Mouse (Mus musculus) ES-E14 (cell line): ENCODE measurements at regions not wholly inside any gene's neighbourhood (a gene's known extent, or its start where the extent isn't known, plus 50 kb on each side); places are given as distances from the start of the nearest gene placed in this dataset.
"Not testable (repeated sequence)": the region's sequence is repeated elsewhere in the genome, so short reads cannot be mapped to it uniquely, and the experiment has no call there.

Experiments used
- DNase-seq: peaks from one replicate; pipeline ENCODE4 v3.0.0-alpha.2; 2013; ENCODE audit warnings: low read depth, low spot score
- H3K27ac ChIP-seq: 2 replicates; pipeline ENCODE4 v1.5.1; 2012; ENCODE audit warnings: low read depth, mild to moderate bottlenecking, low read length, moderate library complexity, mixed read lengths; ENCODE audit not compliant: poor library complexity, insufficient read depth, severe bottlenecking
- H3K36me3 ChIP-seq: 2 replicates; pipeline ENCODE4 v1.6.1; 2012; ENCODE audit warnings: mild to moderate bottlenecking, low read length, moderate library complexity, mixed read lengths; ENCODE audit not compliant: control insufficient read depth, poor library complexity, insufficient read depth, severe bottlenecking
- H3K4me1 ChIP-seq, 2 experiments: fragments of 150-350 bp in 1 of 2; sonication (generic) in 1 of 2; 2 replicates each; pipeline ENCODE4 v1.6.1; 2012; ENCODE audit warnings: low read length in 2 of 2, mild to moderate bottlenecking in 1 of 2, mixed read lengths in 1 of 2; ENCODE audit not compliant: control insufficient read depth in 2 of 2, insufficient read depth in 2 of 2, poor library complexity in 1 of 2
- H3K4me3 ChIP-seq, 2 experiments: fragments of 150-350 bp in 1 of 2; sonication (generic) in 1 of 2; 2 replicates each; pipeline ENCODE4 v1.5.1; 2012; ENCODE audit warnings: low read length in 2 of 2, low read depth in 1 of 2, mild to moderate bottlenecking in 1 of 2, mixed read lengths in 1 of 2; ENCODE audit not compliant: insufficient read depth in 1 of 2, poor library complexity in 1 of 2, severe bottlenecking in 1 of 2
- H3K9ac ChIP-seq: 2 replicates; pipeline ENCODE4 v1.6.1; 2012; ENCODE audit warnings: low read depth, mild to moderate bottlenecking, low read length, mixed read lengths; ENCODE audit not compliant: poor library complexity, insufficient read depth, severe bottlenecking
- H3K9me3 ChIP-seq: fragments of 150-350 bp; sonication (generic); 2 replicates; pipeline ENCODE4 v1.6.1; 2012; ENCODE audit warnings: low read depth, mild to moderate bottlenecking, low read length; ENCODE audit not compliant: control insufficient read depth, insufficient read depth
- CHD2 ChIP-seq: IDR thresholded peaks from 2 replicates; pipeline ENCODE4 v1.6.1; 2014; ENCODE audit warnings: mild to moderate bottlenecking, low read depth, low read length, inconsistent platforms
- HCFC1 ChIP-seq: IDR thresholded peaks from 2 replicates; pipeline ENCODE4 v1.6.1; 2012; ENCODE audit warnings: low read length, inconsistent platforms, borderline replicate concordance; ENCODE audit not compliant: insufficient read depth
- MAFK ChIP-seq: IDR thresholded peaks from 2 replicates; pipeline ENCODE4 v1.6.1; 2014; ENCODE audit warnings: mild to moderate bottlenecking, low read depth, low read length, inconsistent platforms; ENCODE audit not compliant: insufficient read depth
- ZC3H11A ChIP-seq: IDR thresholded peaks from 2 replicates; pipeline ENCODE4 v1.6.1; 2012; ENCODE audit warnings: low read depth, mild to moderate bottlenecking, inconsistent platforms, low read length, borderline replicate concordance
- ZNF384 ChIP-seq: IDR thresholded peaks from 2 replicates; pipeline ENCODE4 v1.6.1; 2012; ENCODE audit warnings: low read depth, low read length, inconsistent platforms
- in situ Hi-C, 2 experiments: fragments of 600-800 bp; cut with MboI; formaldehyde crosslinking; loops; one replicate each; pipeline ENCODE4 v1.15.1; 2025; ENCODE audit warnings: low sequenced_read_pairs in 2 of 2, inconsistent platforms in 1 of 2; ENCODE audit not compliant: unreplicated experiment in 2 of 2

DNA sequence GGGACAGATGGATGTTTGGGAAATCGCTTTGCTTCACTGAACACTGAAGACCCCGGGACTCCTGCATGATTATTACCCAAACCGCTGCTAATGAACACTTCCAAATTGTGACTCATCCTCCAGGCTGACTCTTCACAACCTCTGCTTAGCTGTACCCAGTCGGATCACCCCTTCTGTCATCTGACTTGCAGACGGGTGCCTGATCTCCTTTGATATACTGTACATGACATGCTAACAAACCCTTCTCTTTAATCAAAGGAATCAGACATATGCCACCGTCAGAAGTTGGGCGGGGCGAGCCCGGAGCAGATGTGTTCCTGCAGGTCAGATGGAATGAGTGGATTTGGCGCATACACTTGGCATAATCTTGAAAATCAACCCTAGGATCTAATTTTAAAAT is 89.2 kb upstream of the Sh3gl3 start:
- Histone ChIP-seq H3K4me3 (no peak overlapping the region), H3K27ac (no peak overlapping the region), H3K36me3 (no peaks in the 10 kb centered on the region), H3K9ac (no peak overlapping the region), H3K4me1 (peaks cover 0 to 9% of the 10 kb centered on the region in 2 experiments; a peak in 1 of 4 replicates), H3K9me3 (no peaks in the 10 kb centered on the region)
- no peak for DNase-seq
- in situ Hi-C loops: no loop called here
- no peak for TF ChIP-seq MAFK
- TF ChIP-seq ZC3H11A: no peak
- no peak for TF ChIP-seq ZNF384
- no peak for TF ChIP-seq CHD2
- no peak for TF ChIP-seq HCFC1

DNA sequence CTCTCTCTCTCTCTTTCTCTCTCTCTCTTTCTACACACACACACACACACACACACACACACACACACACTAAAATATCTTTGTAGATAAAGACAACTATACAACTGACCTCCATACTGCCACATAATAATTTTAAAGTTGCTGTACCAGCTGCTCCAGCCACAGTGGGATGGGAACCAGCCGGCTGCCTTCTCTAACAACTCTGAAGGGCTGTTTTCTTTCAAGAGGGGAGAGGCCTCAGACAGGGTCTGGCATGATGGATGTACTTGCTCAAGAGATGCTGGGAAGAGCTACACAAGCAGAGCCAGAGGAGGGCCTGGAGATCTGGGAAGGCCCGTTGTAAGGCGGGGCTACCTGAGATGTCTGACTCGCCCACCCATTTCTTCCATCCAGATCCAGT is 88.4 kb upstream of the Sh3gl3 start:
- Histone ChIP-seq H3K27ac (no peak overlapping the region), H3K4me3 (no peak overlapping the region), H3K9ac (no peak overlapping the region), H3K9me3 (no peaks in the 10 kb centered on the region), H3K36me3 (no peaks in the 10 kb centered on the region), H3K4me1 (peaks cover 0 to 9% of the 10 kb centered on the region in 2 experiments; a peak in 1 of 4 replicates)
- in situ Hi-C loops: no loop called here
- no peak for TF ChIP-seq ZC3H11A
- TF ChIP-seq CHD2: no peak
- TF ChIP-seq ZNF384: no peak
- TF ChIP-seq HCFC1: no peak
- no peak for TF ChIP-seq MAFK
- DNase-seq: no peak

DNA sequence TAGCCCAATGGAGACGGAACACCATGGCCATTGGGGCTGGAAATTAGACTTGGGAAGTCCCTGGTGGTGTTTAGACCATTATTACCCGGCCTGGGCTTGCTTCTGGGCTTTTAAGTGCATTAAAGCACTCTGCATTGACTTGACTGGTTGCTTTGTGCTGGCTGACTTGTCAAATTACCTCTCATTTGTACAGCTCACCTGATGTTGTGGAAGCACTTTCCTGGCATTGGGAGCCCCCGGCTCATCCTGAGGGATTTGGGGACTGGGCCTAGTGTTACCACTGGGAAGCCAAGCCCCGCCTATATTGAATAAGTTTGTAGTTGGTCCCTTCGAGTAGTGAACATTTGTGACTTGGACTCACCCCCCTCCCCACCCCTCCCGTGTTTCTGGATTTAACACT is 75.5 kb upstream of the Sh3gl3 start:
- in situ Hi-C loops: no loop called here
- H3K4me3 ChIP-seq: no peak overlapping the region

DNA sequence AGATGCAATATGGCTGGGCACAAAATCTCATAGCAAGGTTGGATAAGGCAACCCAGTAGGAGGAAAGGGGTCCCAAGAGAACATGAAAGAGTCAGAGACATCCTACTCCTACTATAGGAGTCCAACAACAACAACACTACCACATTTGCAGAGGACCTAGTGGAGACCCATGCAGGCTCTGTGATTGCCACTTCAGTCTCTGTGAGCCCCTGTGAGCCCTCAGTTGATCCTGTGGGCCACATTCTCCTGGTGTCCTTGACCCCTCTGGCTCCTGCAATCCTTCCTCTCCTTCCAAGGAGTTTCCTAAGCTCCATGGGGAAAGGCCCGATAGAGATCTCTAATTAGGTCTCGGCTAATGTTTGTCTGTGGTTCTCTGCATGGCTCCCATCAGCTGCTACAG is 72.3 kb upstream of the Sh3gl3 start:
- no peaks in the 10 kb centered on the region for H3K36me3 ChIP-seq
- H3K9ac ChIP-seq: no peak overlapping the region
- no peak overlapping the region for H3K27ac ChIP-seq
- no peak for DNase-seq
- in situ Hi-C loops: no loop called here
- no peak overlapping the region for H3K4me3 ChIP-seq
- H3K9me3 ChIP-seq: no peaks in the 10 kb centered on the region
- no peak for TF ChIP-seq HCFC1
- no peak for TF ChIP-seq MAFK
- TF ChIP-seq ZNF384: no peak
- no peak for TF ChIP-seq ZC3H11A
- TF ChIP-seq CHD2: no peak
- H3K4me1 ChIP-seq: no peaks in the 10 kb centered on the region

More for the DNA sequence above, 75.5 kb upstream of the Sh3gl3 start:
- Histone ChIP-seq H3K27ac (no peak overlapping the region), H3K4me1 (no peaks in the 10 kb centered on the region), H3K36me3 (no peaks in the 10 kb centered on the region), H3K9me3 (no peaks in the 10 kb centered on the region), H3K9ac (no peak overlapping the region)
- no peak for DNase-seq
- TF ChIP-seq CHD2: no peak
- TF ChIP-seq HCFC1: no peak
- no peak for TF ChIP-seq ZNF384
- TF ChIP-seq MAFK: no peak
- no peak for TF ChIP-seq ZC3H11A

DNA sequence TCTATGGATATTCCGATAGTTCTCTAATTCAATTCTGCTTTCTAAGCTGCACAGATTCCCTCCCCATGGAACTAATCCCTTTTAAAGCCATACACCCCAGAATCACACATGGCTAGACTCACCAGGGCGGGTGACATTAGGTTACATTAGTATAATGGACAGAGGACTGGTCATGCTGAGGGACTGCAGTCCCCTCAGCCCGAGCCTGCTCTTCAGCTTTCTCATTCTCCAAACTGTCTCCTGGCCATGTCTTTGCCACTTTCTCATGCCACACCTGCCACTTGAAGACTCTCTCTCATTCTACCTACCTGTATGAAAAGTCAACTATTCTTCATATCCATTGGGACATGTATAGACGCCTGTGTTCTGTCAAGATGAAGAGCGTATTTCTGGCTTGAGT is 68.0 kb upstream of the Sh3gl3 start:
- in situ Hi-C loops: no loop called here
- H3K9me3 ChIP-seq: no peaks in the 10 kb centered on the region
- TF ChIP-seq ZC3H11A (no peak), ZNF384 (no peak), CHD2 (no peak), HCFC1 (no peak), MAFK (no peak)
- no peaks in the 10 kb centered on the region for H3K36me3 ChIP-seq
- no peak for DNase-seq
- no peaks in the 10 kb centered on the region for H3K4me1 ChIP-seq
- no peak overlapping the region for H3K27ac ChIP-seq
- no peak overlapping the region for H3K9ac ChIP-seq
- H3K4me3 ChIP-seq: no peak overlapping the region

DNA sequence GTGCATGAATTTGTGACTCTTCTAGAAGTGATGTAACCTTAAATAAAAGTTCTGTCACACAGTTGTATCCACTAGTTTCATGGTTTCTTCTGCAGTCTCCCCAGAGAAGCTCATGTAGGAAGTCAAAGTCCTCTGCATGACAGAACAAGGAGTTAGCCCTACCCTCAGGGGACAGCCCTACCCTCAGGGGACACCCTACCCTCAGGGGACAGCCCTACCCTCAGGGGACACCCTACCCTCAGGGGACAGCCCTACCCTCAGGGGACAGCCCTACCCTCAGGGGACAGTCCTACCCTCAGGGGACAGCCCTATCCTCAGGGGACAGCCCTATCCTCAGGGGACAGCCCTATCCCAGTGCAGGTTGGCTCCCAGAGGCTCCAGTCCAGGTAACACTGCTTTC is 64.5 kb upstream of the Sh3gl3 start:
- H3K27ac ChIP-seq, H3K9ac ChIP-seq, H3K4me3 ChIP-seq, DNase-seq, H3K9me3 ChIP-seq, in situ Hi-C loops, H3K36me3 ChIP-seq, H3K4me1 ChIP-seq: not testable (repeated sequence)
